Mouse (Mus musculus) kidney, postnatal 10 days (tissue): ENCODE results near the gene Amdhd1.
"Not testable (repeated sequence)": the region's sequence is repeated elsewhere in the genome, so short reads cannot be mapped to it uniquely, and the experiment has no call there.

Source experiments
- DNase-seq: peaks from one replicate; pipeline ENCODE4 v3.0.0; 2021; ENCODE audit warnings: mixed read lengths

Gene Amdhd1

DNA sequence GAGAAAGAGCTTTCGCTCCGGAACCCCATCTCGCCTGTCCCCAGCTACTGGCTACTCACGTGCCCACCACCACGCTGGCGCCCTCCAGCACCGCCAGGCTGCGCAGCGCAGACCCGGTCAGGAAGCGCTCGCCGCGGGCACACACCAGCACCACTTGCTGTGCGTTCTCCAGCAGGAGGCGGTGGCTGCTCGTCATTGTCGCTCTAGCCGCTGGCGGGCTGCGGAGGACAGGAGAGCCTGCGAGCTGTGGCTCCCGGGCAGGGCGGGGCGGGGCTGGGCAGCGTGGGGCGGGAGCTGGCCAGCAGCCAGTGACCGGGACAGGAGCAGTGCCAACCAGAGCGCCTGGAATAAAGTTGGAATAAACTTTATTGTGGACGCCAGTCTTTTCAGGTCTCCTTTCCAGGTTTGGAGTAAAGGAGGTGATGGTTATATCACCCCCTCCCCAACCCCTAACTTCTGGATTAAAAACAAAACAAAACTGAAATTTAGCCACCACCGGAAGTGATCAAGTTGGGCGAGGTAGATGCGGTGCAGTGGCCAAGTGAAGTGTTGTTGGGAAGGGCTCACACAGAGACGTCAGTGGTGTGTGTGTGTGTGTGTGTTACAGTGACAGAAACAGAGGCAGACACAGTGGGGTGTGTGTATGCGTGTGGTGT, at the start of gene Amdhd1:
Gene Amdhd1, minus strand, starts transcription at position 259 of the 656 bp plus-strand sequence.
- peak; percentile 91 for DNase-seq

DNA sequence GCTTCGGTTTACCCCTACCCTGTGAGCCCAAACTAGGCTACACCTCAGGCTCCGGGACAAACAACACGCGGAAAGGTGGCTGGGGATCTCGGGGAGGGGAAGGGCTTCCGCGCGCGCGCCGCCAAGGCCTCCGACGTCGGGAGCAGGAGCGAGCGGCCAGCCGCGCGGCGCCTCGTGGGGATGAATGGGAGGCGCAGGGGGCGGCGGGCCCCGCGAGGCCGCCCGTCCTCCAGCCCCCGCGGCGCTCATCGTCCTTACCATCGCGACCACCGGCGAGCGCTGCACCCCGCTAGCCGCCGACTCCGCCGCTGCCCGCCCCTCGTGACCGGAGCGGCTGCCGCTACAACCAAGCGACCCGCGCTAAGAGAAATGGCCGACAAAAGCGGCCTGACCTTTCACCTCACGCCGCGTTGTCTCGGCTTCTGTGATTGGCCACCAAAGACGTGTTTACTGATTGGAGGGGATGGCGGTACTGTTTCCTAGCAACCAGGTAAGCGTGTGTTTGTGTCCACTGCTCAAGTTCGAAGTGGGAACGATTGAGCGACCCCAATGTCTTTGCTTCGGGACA, 49.5 kb upstream of the Amdhd1 start, which contains the start of gene Snrpf:
Gene Snrpf, minus strand, starts transcription at position 426 of the 568 bp plus-strand sequence.
- DNase-seq, result peak; percentile 93

DNA sequence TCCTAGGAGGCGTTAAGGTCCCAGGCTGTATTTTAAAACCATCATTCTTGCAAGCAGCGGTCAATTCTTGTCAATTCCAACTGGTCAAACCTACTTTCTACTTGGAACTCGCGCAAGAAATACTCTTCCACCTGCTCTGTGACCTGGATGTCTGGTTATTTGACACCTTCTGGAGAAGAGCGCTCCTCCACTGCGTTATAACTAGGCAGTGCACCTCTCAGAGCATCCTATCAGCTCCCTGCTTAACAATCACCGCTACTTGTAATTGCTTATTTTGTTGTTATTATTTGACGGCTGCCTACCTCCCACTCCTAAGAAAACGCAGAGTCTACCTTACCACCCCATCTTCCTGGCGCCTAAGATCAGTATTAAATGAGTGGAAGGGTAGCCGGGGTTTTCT, 49.0 kb upstream of the Amdhd1 start:
- no peak for DNase-seq

DNA sequence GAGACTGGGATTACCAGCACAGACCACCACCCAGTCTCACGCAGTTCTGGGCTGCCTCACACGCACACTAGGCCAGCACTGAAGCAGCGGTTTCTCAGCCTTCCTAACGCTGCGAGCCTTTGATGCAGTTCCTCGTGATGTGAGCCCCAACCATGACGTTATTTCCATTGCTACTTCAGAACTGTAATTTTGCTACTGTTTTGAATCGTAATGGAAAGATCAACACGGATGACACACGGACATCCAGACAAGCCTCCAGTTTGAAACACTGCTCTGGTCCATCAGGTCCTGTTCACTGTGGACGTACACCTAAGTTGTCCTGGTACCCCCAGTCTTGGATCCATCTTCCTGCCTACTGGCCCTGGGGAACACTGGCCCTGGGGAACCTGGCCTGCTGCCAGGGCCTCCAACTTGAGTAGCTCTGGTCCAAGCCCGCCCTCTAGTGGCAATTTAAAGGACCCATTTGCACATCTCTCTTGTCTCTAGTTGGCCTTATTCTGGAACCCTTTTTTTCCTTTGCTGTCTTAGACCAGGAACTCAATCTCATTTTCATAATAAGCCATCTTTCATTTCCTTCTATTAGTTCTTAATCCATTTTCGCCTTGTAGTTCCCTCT, 37.5 kb upstream of the Amdhd1 start:
- peak; percentile 89 for DNase-seq

DNA sequence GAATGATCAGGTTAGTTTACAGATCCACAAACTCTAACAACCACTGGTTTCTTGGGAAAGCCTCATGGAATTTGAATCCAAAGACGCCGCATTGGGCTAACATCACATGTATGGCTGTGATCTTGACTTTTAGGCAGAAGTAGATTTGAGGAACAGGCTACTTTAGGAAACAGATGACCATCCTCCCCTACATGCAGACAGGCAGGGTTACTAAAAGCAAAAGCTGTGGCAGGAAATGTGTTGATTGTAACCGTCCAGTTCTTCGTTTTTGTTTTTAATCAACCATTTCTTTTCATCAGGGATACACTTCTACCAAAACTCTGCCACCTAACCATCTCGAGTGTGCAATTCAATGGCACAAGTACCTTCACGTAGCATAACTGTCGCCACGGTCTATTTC, 36.1 kb upstream of the Amdhd1 start:
- no peak for DNase-seq

DNA sequence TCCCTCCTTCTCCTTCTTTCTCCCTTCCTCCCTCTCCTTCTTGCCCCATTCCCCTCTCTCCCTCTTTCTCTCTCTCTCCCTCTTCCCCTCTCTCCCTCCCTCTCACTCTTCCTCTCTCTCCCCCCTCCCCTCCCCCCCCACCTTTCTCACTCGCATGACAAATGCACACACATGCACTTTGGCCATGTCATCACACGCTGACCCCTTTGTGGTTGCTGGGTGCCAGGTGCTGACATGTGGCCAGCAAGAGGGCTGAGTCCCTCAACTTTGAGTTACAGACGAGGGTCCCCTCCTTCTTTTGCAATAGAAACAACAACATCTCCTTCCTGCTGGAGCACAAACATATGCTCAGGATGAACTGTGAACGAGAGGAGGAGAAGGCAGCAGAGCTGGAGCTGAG, 35.1 kb upstream of the Amdhd1 start:
- DNase-seq, result no peak

DNA sequence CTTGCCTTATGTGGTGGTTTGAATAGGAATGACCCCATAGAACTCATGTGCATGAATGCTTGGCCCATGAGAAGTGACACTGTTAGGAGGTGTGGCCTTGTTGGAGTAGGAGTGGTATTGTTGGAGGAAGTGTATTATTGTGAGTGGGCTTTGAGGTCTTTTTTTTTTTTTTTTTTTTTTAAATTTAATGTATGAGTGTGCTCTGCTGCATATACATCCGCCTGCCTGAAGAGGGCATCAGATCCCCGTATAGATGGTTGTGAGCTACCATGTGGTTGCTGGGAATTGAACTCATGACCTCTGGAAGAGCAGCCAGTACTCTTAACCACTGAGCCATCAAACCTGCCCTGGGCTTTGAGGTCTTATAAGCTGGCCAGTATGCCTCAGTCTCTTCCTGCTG, 32.4 kb upstream of the Amdhd1 start:
- no peak for DNase-seq

DNA sequence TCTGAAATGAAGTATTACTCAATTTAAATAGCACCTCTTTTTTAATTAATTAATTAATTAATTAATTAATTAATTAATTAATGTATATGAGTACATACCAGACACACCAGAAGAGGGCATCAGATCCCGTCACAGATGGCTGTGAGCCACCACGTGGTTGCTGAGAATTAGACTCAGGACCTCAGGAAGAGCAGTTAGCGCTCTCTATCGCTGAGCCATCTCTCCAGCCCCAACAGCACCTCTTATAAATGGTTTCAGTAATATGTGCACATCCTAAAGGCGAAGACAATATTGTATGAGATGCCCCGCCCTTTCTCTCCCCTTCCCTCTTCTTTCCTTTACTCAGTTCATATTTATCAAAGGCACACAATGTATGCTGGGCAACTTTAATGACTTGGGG, 28.8 kb upstream of the Amdhd1 start:
- no peak for DNase-seq

DNA sequence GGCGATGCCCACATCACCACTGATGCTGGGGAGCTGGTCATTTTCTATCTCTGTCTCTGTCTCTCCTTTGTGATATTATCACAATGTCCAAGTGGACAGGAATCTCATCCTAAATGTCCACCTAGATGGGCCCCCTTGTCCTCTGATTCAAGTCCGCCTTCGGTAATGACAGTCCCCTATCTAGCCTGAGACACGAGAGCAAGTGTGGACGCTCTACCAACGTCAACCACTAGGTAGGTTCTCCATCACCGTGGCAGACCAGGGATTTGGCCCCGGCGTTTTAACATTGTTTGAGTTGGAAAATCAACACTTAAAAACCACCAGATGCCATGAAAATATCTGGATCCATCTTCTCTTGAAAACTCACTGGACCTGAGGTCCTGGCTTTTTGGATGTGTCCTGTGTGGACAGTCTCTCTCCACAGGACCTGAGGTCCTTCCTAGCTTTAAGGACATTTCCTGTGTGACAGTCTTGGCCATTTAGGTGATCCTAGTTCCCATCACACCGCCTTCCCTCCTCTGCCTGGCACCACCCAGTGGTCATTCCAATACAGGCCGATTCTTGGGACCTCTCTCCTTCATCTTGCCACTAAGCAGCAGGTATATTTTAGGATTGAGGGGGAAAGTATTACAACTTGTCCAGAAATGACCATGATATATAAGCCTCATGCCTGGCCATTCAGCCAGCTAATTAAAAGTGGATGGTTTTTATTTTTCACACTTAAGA, 28.2 kb upstream of the Amdhd1 start:
- no peak for DNase-seq

DNA sequence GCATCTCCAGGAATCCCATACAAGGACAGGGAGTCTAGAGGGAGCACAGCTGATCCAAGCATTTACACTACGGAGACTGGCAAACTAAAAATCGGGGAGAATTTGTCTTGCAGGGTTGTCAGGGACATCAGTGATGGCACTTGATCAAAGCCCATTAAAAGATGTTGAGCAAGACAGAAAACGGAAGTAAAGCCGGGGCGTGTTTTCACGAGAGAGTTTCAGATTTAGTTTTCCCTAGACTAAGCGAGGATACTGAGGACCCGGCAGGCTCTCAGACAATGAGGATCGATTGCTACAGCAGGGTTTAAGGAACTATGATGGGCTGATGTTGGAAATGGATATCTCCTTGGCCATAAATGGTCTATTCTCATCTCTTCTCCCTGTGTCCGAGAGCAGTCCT, 27.2 kb upstream of the Amdhd1 start:
- DNase-seq, result no peak

DNA sequence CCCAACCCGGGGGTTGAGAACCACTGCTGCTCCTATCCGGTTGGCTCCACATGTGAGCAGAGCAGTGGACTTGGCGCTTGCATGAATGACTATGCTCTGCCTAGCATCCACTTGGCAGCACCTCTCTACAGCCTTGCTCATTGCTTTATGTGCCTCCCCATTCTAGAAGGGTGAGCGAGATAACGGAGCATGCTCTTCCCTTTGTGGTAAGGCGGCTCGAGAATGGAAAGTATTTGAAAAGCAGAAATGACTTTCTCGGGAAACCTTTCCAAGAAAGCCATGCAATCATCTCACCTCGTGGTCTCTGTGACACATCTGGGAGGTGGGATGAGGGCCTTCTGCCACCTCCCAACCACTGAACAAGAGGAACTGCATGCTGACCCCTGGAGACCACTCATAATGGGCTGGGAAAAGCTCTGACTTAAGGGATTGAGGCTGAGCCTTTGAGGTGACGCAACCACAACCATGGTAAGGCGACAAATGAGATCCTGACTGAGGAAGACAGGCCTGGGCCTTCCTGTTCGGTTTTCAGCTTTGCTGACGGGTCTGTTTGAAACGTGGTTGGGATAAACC, 24.8 kb upstream of the Amdhd1 start:
- no peak for DNase-seq

DNA sequence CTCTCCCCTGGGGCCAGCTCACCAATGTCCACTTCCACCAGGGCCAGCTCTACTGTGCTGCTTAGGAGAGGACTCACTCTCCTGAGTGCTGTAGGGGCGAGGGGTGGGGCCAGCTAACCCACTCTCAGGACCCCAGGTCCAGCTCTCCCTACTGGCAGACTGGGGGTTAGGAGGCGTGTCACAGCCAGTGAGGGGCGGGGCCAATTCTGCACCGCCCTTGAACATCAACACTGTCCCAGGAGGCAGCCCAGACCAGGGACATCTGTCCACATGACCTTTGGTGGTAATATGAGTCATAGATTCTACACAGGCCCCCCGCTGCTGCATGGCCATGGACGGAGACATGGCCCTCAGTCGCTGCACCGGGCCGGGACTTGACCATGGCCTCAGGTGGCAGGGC, 20.0 kb upstream of the Amdhd1 start:
- DNase-seq, result no peak

DNA sequence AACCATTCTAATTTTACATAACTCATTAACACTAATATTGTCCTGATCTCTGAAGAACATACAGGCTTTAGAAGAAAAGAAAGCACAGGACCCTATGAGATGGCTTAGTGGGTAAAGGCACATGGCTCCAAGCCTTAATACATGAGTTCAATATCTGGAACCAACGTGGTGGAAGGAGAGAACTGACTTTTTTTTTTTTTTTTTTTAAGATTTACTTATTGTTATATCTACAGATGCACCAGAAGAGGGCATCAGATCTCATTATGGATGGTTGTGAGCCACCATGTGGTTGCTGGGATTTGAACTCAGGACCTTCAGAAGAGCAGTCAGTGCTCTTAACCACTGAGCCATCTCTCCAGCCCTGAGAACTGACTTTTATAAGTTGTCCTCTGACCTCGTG, 18.1 kb upstream of the Amdhd1 start:
- DNase-seq, result not testable (repeated sequence)

DNA sequence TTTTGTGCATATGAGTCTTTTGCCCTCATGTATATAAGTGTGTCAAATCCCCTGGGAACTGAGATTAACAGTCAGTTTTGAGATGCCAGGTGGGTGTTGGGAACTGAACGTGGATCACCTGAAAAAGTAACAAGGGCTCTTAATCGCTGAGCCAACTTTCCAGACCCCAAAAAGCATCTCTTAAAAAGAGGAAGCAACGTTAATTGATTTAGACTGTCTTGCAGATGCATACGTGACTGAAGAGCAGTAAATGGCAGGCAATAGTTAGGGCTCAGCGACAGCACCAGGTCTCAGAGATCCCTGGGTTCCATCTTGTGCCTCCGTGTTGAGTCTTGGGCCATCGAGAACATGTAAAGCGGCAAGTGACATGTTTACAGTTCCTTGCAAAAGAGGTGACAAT, 12.8 kb upstream of the Amdhd1 start:
- no peak for DNase-seq

DNA sequence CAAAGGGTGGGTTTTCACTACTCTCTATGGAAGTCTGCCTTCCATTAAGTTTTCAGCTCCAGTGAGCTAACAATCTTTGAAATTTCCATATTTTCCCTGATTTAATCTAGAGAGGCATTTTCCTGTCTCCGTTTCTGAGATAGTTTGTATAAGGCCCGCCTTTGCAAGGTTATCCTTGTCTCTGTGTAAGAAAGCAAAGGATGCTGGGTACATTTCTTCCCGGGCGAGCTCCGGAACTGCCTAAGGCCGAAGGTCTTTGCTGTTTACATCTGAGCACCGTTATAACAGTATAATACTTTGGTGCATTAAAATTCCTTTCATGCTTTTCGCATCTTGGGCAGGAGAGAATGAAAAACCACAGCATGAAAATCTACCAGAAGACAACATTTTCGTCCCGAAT, 10.0 kb upstream of the Amdhd1 start:
- DNase-seq, result no peak

DNA sequence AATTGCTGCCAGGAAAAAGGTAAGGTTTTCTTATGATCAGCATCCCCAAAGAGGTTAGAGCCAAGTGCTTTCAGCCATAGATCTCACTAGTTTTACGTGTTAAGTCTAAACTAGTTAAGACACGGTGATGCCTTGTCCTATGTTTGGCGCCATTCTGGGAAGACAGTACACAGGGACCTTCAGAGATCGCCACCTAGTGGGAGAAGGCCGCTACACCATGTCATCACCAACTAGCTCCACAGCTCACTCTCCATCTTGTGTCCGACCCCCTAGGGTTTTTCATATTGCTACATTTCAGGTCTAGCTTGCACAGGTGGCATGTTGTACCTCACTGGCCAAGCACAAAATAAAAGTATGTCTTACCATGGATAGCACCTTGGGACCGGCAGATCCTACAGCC, 9.2 kb upstream of the Amdhd1 start:
- peak; percentile 89 for DNase-seq

DNA sequence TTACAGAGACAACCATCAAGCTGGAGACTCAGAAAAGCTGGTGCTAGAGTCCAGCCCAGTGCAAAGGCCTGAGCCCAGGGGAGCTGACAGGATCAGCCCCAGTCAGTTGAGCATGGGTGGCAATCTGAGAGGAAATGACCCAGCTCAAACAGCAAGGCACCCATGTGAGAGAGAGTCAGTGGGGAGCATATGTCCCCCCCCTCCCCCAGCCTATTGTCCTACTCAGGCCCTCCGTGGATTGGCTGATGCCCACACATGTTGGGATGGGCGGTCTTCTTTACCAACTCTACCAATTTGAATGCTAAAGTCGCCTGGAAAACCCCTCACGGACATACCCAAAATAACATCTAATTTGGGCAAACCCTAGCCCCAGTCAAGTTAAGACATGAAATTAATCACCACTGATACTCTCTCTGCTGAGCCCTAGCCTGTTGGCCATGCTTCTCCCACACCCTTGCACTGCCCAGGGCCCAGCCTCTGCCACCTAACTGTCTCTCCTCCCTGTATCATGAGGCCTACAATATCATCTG, 8.0 kb upstream of the Amdhd1 start:
- no peak for DNase-seq

DNA sequence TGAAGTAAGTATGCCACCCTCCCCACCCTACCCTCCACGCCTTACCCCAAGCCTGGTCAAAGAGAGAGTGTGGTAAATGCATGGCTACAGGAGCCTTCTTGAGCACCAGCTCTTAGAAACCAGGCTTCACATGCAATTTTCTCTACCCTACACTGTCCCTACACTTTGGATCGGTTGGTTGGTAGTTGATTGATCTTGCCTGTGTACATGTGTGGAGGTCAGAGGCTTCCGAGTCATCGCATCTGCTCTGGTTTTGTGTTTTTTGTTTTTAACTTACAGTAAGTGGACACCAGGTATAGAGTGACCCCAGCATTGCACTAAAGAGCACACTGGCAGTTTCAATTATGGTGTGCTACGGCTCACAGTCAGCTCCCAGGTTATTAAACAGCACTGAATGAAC, 4.3 kb upstream of the Amdhd1 start:
- DNase-seq, result no peak

DNA sequence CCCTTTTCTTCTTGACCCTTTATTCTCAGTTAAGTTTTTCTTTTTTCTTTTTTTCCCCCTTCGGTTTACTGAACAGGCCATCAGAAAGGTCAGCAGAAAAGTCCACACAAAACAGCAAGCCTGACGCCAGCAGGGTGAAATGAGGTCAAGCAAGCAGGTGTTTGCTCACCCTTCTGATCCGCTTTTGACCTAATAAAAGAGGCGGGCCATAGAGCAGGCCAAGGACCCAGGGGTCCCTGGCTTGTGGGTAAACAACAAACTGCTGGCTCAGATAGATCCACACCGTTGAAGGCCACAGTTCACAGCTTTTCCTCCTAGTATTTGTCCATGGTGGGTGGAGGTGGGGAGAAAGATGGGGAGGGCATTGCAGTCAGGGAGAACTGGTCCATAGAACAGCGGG, 3.3 kb upstream of the Amdhd1 start:
- no peak for DNase-seq

DNA sequence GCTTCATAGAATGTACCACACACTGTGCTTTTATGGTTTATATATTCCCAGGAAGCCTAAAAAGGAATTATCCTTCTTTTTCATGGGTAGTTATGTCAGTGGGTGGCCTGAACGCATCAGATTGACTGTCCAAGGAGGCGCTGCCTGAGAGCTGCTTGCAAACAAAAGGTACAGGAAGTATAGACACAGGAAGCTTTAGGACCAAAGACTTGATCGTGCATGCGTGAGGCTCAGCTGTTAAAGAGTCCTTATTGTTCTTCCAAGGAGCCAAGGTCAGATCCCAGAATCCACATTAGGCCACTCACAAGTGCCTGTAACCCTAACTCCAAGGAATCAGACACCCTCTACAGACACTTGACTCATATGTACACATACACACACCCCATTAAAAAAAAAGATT, 2.5 kb upstream of the Amdhd1 start:
- no peak for DNase-seq

DNA sequence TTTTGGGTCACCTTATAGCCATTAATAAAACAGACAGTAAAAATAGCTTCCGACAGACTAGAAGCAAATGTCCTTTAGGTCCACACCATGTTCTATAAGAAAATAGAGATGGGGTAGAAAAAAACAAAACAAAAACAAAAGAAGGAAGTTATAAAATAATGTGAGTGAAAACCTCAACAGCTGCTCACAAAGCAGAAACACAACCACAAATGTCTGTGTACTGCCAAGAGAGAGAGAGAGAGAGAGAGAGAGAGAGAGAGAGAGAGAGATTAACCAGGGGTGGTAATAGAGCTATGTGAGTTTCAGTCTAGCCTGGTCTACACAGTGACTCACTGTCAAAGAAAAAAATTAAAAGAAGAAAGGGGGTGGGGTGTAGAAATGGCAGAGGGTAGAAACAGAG, 1.8 kb upstream of the Amdhd1 start:
- no peak for DNase-seq

DNA sequence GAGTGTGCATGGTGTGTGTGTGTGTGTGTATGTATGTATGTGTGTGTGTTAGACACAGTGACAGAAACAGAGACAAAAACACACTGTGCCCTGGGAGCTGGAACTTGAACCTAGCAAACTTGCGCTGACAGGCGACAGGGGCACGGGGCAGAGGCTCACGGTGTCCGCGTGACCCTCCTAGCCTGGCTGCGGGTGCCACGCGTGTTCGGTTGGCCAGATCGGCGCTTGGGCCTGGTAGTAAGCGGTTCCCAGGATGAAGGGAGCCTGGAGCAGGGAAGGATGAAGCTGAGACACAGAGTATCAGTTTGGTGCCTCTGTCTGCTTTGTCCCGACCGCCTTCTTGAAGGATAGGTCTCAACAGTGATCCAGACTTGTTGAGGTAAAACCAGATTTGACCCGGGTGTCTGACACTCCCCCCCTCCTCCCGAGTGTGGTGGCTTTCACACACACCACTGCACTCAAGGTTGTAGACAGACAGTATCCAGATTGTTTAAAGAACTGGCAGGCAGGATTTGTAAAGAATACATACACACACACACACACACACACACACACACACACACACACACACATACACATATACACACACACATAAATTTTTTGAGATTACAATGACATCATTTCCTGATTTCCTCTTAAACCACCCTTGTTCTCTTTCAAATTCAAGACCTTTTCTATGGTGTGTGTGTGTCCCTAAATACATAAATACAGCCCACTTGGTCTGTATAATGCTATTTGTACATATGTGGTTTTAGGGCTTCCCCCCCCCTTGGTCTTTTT, 788 bp upstream of the Amdhd1 start, which contains the start of gene Ccdc38:
Gene Ccdc38, plus strand, starts transcription at position 202 of the 780 bp plus-strand sequence.
- peak; percentile 12 for DNase-seq
